In the genomic region with DNA sequence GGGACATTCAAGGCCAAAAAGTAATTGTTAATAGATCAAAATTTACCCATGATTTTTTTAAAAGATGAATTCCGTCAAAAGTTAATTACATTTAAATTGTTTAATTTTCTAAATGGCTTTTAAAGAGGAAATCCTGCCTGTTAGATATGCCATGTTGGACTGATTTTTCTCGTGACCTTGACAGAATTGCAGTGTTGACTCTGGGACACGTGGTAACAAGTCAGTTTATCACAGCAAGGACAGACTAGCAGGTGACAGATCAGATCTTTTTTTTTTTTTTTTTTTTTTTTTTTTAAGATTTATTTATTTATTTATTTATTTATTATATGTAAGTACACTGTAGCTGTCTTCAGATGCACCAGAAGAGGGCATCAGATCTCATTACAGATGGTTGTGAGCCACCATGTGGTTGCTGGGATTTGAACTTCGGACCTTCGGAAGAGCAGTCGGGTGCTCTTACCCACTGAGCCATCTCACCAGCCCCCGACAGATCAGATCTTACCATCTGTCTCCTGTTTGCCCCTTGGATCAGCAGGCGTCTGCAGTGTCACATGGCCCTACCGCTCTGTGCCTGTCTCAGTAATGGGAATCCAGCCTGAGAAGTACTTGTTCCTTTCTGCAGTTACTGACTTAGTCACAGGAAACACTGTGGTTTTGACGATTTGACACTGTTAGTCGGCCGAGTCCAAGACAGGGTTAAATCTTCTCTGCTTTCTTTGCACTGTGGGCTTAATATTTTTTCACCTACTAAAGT, we compare ENCODE assay signal across 8 mouse cellular contexts.
DNase-seq lines count a peak whose midpoint lies in the region; ATAC-seq lines count a peak whose summit lies in the region.
"Not testable (repeated sequence)": the region's sequence is repeated elsewhere in the genome, so short reads cannot be mapped to it uniquely, and the experiment has no call there.

No protein-coding gene starts in this region.

- H3K9ac ChIP-seq in liver, embryonic 13.5 days = not testable (repeated sequence)

- H3K4me3 ChIP-seq in liver, embryonic 13.5 days (replicated peaks) = not testable (repeated sequence)

- not testable (repeated sequence) for H3K9me3 ChIP-seq in liver, embryonic 13.5 days (replicated peaks)

- WGBS in liver, embryonic 13.5 days (ENCODE audit: insufficient replicate concordance) = 27% methylated on average over 12 of the region's 12 CpGs

- peak; percentile 61 for DNase-seq in A20 (ENCODE audit: low read depth, low spot score)
- peak; percentile 28 for DNase-seq in R1 (ENCODE audit: low read depth, low spot score)
- DNase-seq in c-Kit-positive CD71-negative TER-119-negative erythroid progenitor cells, embryonic 14.5 days (ENCODE audit: low read depth) = peak; percentile 46
- peak; percentile 52 to 61 for DNase-seq in cerebellum, postnatal 10 days
- peak; percentile 3 for DNase-seq in liver, embryonic 13.5 days
- peak; percentile 10 for DNase-seq in splenic B cell, adult 2 months (ENCODE audit: low read depth, low spot score)
- DNase-seq in thymus, postnatal 4 days = peak; percentile 39

- ATAC-seq in granulocyte monocyte progenitor cell, adult 5-6 weeks (replicated peaks; ENCODE audit: poor library complexity, severe bottlenecking) = peak; percentile 84
- ATAC-seq in liver, embryonic 13.5 days (ENCODE audit: low read depth) = not testable (repeated sequence)

- not testable (repeated sequence) for H3K4me2 ChIP-seq in liver, embryonic 13.5 days

- not testable (repeated sequence) for H3K4me1 ChIP-seq in liver, embryonic 13.5 days (replicated peaks)

- not testable (repeated sequence) for H3K27me3 ChIP-seq in liver, embryonic 13.5 days; splenic B cell, adult 2 months (ENCODE audit: control insufficient read depth, insufficient read depth, low read length, poor library complexity, severe bottlenecking)

- not testable (repeated sequence) for H3K36me3 ChIP-seq in liver, embryonic 13.5 days; splenic B cell, adult 2 months (ENCODE audit: control insufficient read depth, insufficient read depth, low read length, poor library complexity, severe bottlenecking)

- not testable (repeated sequence) for H3K27ac ChIP-seq in liver, embryonic 13.5 days

Comparison
In these comparisons a context has a peak if more than half of its experiments do, and no peak if none do; other contexts are left out.
1. DNase-seq: peak in every context shown above with its lines; median percentile 61 in A20; 56 in cerebellum, postnatal 10 days; 46 in c-Kit-positive CD71-negative TER-119-negative erythroid progenitor cells, embryonic 14.5 days; 39 in thymus, postnatal 4 days; 28 in R1; 10 in splenic B cell, adult 2 months; 3 in liver, embryonic 13.5 days.